Mouse (Mus musculus) left cerebral cortex, adult 2 months (tissue): ENCODE measurements around the gene Adamts5. TPM values are rescaled to one million over a fixed set of nuclear protein-coding genes. Genes with fewer than 3 reads are reported as not detected.

ENCODE experiments used
- DNase-seq, 2 experiments: peaks; one replicate each; pipeline ENCODE4 v3.0.0; 2021 to 2022; ENCODE audit warnings: low spot score in 2 of 2, mixed read lengths in 1 of 2; ENCODE audit errors: extremely low spot score in 1 of 2
- H3K27ac ChIP-seq: fragments of 200-600 bp; 2 replicates; pipeline ENCODE4 v1.8.1; 2022
- H3K4me3 ChIP-seq: fragments of 200-600 bp; 2 replicates; pipeline ENCODE4 v1.8.1; 2022
- CTCF ChIP-seq: fragments of 200-600 bp; IDR thresholded peaks from 2 replicates; pipeline ENCODE4 v1.8.1; 2022; ENCODE audit warnings: antibody characterized with exemption, mild to moderate bottlenecking, moderate library complexity
- intact Hi-C: fragments of 180-260 bp; cut with DNase I; formaldehyde crosslinking; loops from one replicate; pipeline ENCODE4 v1.15.1; 2025
- total RNA-seq, 2 experiments: library from RNA; stranded (reverse); gene quantifications; 2 replicates each; pipeline ENCODE4 v1.2.3; 2021

Adamts5 gene
- total RNA-seq, 2 experiments from 2014 or later: 0.97 to 1.0 TPM

- H3K4me3 ChIP-seq: no peak overlapping the region
- no peak overlapping the region for H3K27ac ChIP-seq
- TF ChIP-seq CTCF: peak; percentile 25
- intact Hi-C loops: no loop called here
- no peak for DNase-seq
These were observed 81.7 kb downstream of the Adamts5 start for GRCm38 (mm10) chr16:85819808-85820458.

GRCm38 (mm10) chr16:85814116-85814515 is 87.5 kb downstream of the Adamts5 start:
- Histone ChIP-seq H3K4me3 (no peak overlapping the region), H3K27ac (no peak overlapping the region)
- intact Hi-C loops: no loop called here
- no peak for DNase-seq
- TF ChIP-seq CTCF: no peak

GRCm38 (mm10) chr16:85807626-85808025 is 94.0 kb downstream of the Adamts5 start:
- peak; percentile 68 for TF ChIP-seq CTCF
- DNase-seq: peak; percentile 53 to 58
- no peak overlapping the region for H3K4me3 ChIP-seq
- no peak overlapping the region for H3K27ac ChIP-seq
- intact Hi-C loops: loop anchor here (1.0 kb wide), 4 partner anchors 495 to 1075 kb away; no protein-coding TSS in a partner anchor

- peak; percentile 93 for TF ChIP-seq CTCF
- DNase-seq: peak; percentile 35 to 47
- intact Hi-C loops: loop anchor here (1.0 kb wide), 4 partner anchors 495 to 1075 kb away; no protein-coding TSS in a partner anchor
- H3K27ac ChIP-seq: no peak overlapping the region
- no peak overlapping the region for H3K4me3 ChIP-seq
These were observed 94.6 kb downstream of the Adamts5 start for GRCm38 (mm10) chr16:85807072-85807471.

Other genes starting within 250 kb of the Adamts5 start
- gene Adamts1, start 98.7 kb downstream of the Adamts5 start, total RNA-seq: 10 to 100 TPM; 10.3 to 12.1 TPM